Mouse (Mus musculus) liver, adult 2 months (tissue): ENCODE results near the gene Gm5134.

Source experiments
- CTCF ChIP-seq: fragments of 200-500 bp; IDR thresholded peaks from 2 replicates; pipeline ENCODE4 v1.5.1; 2011; ENCODE audit warnings: low read depth, low read length, control low read depth
- POLR2A ChIP-seq: fragments of 200-500 bp; IDR thresholded peaks from 2 replicates; pipeline ENCODE4 v1.6.1; 2011; ENCODE audit warnings: low read length, control low read depth; ENCODE audit not compliant: insufficient read depth; ENCODE audit errors: extremely low read depth

- TF ChIP-seq CTCF, result no peak
- no peak for TF ChIP-seq POLR2A
Measured at GRCm38 (mm10) chr10:75995463-75995862, 41.1 kb downstream of the Gm5134 start.
